Mouse (Mus musculus) CD4-positive, CD25-positive, alpha-beta regulatory T cell, adult 4 months (primary cell): Measurements from ENCODE around the gene Herc3. TPM values are rescaled to one million over a fixed set of nuclear protein-coding genes. Genes with fewer than 3 reads are reported as not detected.

ENCODE experiments used
- polyA plus RNA-seq, 2 experiments: library from polyadenylated mRNA; unstranded; fragments of 100-300 nt; shearing (Covaris generic); gene quantifications; one replicate each; pipeline ENCODE4 v1.2.1; 2017

Herc3 gene
- polyA plus RNA-seq, 2 experiments from 2014 or later, result 21.7 to 27.1 TPM

Other genes with a start within 250 kb of the Herc3 start
- gene Abcg2, start 246.9 kb upstream of the Herc3 start, polyA plus RNA-seq, result 10 to 100 TPM; 16.9 to 26.3 TPM
- not detected for gene Nap1l5, start 75.6 kb downstream of the Herc3 start, polyA plus RNA-seq
- gene Fam13a, start 193.1 kb downstream of the Herc3 start, polyA plus RNA-seq, result under 1 TPM in 1 of 2 experiments, not detected in 1; 0.15 TPM